Mouse (Mus musculus): ENCODE measurements around the gene Mat1a. TPM values are rescaled to one million over a fixed set of nuclear protein-coding genes. Genes with fewer than 3 reads are reported as not detected.

Gene Mat1a
- polyA plus RNA-seq (2016; fragmentation: Nextera tagmentation; extraction: Ambion mirVana), result not detected in 2 replicates

DNA sequence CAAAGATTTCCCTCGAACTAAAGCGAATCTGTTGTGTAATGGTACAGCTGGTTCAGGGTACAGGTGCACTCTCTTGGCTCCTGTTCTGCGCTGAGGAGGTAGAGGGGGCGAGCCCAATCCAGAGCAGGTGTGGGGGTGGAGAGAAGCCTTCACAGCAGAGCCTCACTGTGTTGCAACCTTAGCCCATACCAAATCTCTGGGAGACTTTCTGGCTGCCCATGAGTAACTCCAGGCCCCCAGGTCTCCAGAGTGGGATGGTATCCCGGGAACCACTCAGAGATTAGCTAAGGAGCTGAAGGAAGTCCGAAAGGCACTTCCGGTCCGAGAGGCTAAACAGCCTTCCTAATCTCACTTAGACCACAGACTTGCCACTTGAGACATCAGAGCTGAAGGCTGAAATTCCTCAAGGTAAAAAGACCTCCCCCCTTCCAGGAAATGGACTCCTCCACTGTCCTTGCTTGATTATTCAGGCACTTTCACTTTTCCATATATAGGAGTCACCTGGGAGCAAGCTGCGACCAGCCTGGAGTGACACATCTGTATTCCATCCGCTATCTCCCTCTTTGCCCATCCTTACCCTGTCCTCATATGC is at the start of gene Mat1a:
Gene Mat1a, plus strand, starts transcription at position 183 of the 592 bp plus-strand sequence.
- Histone ChIP-seq H3K4me1 (replicated peaks) (no peaks in the 10 kb centered on the region), H3K9ac (replicated peaks) (no peak within 1 kb of the TSS), H3K4me2 (no peak within 1 kb of the TSS), H3K27ac (no peak within 1 kb of the TSS), H3K9me3 (no peaks in the 10 kb centered on the region), H3K36me3 (no peaks in the 10 kb centered on the region), H3K4me3 (replicated peaks) (no peak within 1 kb of the TSS), H3K27me3 (no peaks in the 10 kb centered on the region)
- 74% methylated on average over 10 of the region's 10 CpGs for whole genome bisulfite sequencing
- ATAC-seq (ENCODE audit: insufficient number of reproducible peaks, insufficient read depth, low FRiP score, low TSS enrichment, low read depth), result no peak

DNA sequence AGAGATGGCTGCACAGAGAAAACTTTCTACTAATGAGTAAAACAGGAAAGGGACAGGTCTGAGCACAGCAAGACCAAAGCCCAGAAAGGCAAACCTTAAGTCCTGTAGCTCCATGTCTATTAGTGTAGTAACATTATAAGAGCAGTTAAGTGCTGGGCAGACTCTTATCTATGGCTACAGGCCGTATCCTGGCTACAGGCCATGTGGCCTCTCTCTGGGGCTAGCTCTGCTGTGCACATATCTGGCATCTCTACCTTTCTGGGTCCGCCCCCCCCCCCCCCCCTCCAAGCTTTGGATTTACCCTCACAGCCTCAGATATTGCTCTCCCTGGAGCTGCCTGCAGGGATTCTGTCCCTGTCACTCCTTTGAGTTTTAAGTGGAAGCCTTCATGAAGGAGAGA is 39.7 kb upstream of the Mat1a start:
- no peak for ATAC-seq (ENCODE audit: insufficient number of reproducible peaks, insufficient read depth, low FRiP score, low TSS enrichment, low read depth)
- H3K4me2 ChIP-seq, result no peak overlapping the region
- no peaks in the 10 kb centered on the region; the same call in 1 of the 2 replicates for H3K4me1 ChIP-seq (replicated peaks)
- 60% methylated on average over 1 of the region's 2 CpGs for WGBS
- H3K4me3 ChIP-seq (replicated peaks), result no peak overlapping the region
- H3K9ac ChIP-seq (replicated peaks), result no peak overlapping the region
- no peak overlapping the region for H3K27ac ChIP-seq
- H3K36me3 ChIP-seq, result no peaks in the 10 kb centered on the region
- no peaks in the 10 kb centered on the region for H3K27me3 ChIP-seq
- no peaks in the 10 kb centered on the region for H3K9me3 ChIP-seq

- Histone ChIP-seq H3K27ac (no peak overlapping the region), H3K4me3 (replicated peaks) (no peak overlapping the region), H3K4me1 (replicated peaks) (no peaks in the 10 kb centered on the region; the same call in 1 of the 2 replicates), H3K9me3 (no peaks in the 10 kb centered on the region), H3K4me2 (no peak overlapping the region), H3K36me3 (no peaks in the 10 kb centered on the region), H3K9ac (replicated peaks) (no peak overlapping the region), H3K27me3 (no peaks in the 10 kb centered on the region)
- 7% methylated on average over 1 of the region's 1 CpGs for WGBS
- no peak for ATAC-seq (ENCODE audit: insufficient number of reproducible peaks, insufficient read depth, low FRiP score, low TSS enrichment, low read depth)
Measured at GRCm38 (mm10) chr14:41066416-41066815, 38.4 kb upstream of the Mat1a start.

DNA sequence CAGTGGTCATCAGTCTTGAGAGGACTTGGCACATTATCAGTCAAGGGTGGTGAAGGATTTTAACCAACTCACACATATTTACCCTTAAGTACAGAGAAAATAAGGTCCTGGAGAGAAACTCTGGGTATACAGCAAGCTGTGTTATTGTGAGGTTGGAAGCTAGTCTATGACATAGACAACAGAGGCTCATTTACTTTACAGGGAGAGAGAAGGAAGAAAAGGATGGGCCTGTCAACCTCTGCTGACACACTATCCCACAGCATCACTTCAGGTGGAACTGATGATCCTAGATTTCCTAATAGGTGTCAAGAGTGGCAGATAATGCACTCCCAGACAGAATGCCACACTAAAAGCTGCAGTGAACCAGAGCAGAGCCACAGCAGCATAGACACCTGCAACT is 35.7 kb upstream of the Mat1a start, which contains the start of gene Dydc2:
Gene Dydc2, minus strand, starts transcription at position 101 of the 400 bp plus-strand sequence.
- Histone ChIP-seq H3K27ac (no peak within 1 kb of the TSS), H3K36me3 (no peaks in the 10 kb centered on the region), H3K9me3 (no peaks in the 10 kb centered on the region), H3K4me1 (replicated peaks) (no peaks in the 10 kb centered on the region; the same call in 1 of the 2 replicates), H3K9ac (replicated peaks) (no peak within 1 kb of the TSS), H3K4me2 (no peak within 1 kb of the TSS), H3K27me3 (peaks cover 3% of the 10 kb centered on the region; the same call in 1 of the 2 replicates), H3K4me3 (replicated peaks) (no peak within 1 kb of the TSS)
- no peak for ATAC-seq (ENCODE audit: insufficient number of reproducible peaks, insufficient read depth, low FRiP score, low TSS enrichment, low read depth)

- ATAC-seq (ENCODE audit: insufficient number of reproducible peaks, insufficient read depth, low FRiP score, low TSS enrichment, low read depth), result no peak
- Histone ChIP-seq H3K27me3 (peaks cover 3% of the 10 kb centered on the region; the same call in 1 of the 2 replicates), H3K9ac (replicated peaks) (no peak overlapping the region), H3K27ac (no peak overlapping the region), H3K36me3 (no peaks in the 10 kb centered on the region), H3K4me1 (replicated peaks) (no peaks in the 10 kb centered on the region; the same call in 1 of the 2 replicates), H3K4me2 (no peak overlapping the region), H3K4me3 (replicated peaks) (no peak overlapping the region), H3K9me3 (no peaks in the 10 kb centered on the region)
- WGBS, result 76% methylated on average over 3 of the region's 3 CpGs
Measured at GRCm38 (mm10) chr14:41070343-41070742, 34.5 kb upstream of the Mat1a start.

- Histone ChIP-seq H3K9me3 (no peaks in the 10 kb centered on the region), H3K27me3 (peaks cover 3% of the 10 kb centered on the region; the same call in 1 of the 2 replicates), H3K4me3 (replicated peaks) (peak within 1 kb of the TSS; percentile 43), H3K4me2 (peak within 1 kb of the TSS; percentile 70), H3K27ac (no peak within 1 kb of the TSS), H3K4me1 (replicated peaks) (no peaks in the 10 kb centered on the region), H3K36me3 (no peaks in the 10 kb centered on the region), H3K9ac (replicated peaks) (peak within 1 kb of the TSS; percentile 40; the same call in 1 of the 2 replicates)
- WGBS, result 13% methylated on average over 23 of the region's 23 CpGs
- peak; percentile 88 for ATAC-seq (ENCODE audit: insufficient number of reproducible peaks, insufficient read depth, low FRiP score, low TSS enrichment, low read depth)
Measured at GRCm38 (mm10) chr14:41072229-41072943, 32.4 kb upstream of the Mat1a start, which contains the start of gene Dydc1. Gene Dydc1 (plus strand): TSS chr14:41072911.

GRCm38 (mm10) chr14:41072944-41073275 is 31.9 kb upstream of the Mat1a start:
- H3K9me3 ChIP-seq, result no peaks in the 10 kb centered on the region
- H3K4me1 ChIP-seq (replicated peaks), result no peaks in the 10 kb centered on the region
- ATAC-seq (ENCODE audit: insufficient number of reproducible peaks, insufficient read depth, low FRiP score, low TSS enrichment, low read depth), result no peak
- H3K9ac ChIP-seq (replicated peaks), result no peak overlapping the region
- H3K27ac ChIP-seq, result no peak overlapping the region
- H3K4me2 ChIP-seq, result peak overlapping the region; percentile 70
- 2% methylated on average over 8 of the region's 8 CpGs for WGBS
- H3K36me3 ChIP-seq, result no peaks in the 10 kb centered on the region
- H3K4me3 ChIP-seq (replicated peaks), result peak overlapping the region; percentile 43
- peaks cover 3% of the 10 kb centered on the region; the same call in 1 of the 2 replicates for H3K27me3 ChIP-seq

DNA sequence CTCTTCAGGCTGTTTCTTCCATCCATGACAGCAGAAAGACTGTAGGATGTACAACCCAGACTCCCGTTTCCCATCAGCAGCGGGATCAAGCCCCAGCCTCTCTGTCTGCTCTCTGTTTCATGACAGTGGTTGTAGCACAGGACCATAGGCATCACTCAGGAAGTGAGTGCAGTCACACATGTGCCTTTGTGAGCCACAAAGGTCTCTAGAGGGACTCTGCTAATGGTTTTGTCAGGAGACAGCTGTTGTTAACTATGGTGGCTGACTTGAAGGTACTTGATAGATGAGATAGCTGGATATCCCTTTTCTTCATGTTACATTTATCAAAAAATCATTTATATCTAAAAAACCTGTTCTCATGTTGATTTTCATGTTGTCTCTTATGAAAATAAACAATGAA is 22.4 kb upstream of the Mat1a start:
- Histone ChIP-seq H3K9ac (replicated peaks) (no peak overlapping the region), H3K4me1 (replicated peaks) (no peaks in the 10 kb centered on the region), H3K27me3 (no peaks in the 10 kb centered on the region), H3K36me3 (no peaks in the 10 kb centered on the region), H3K4me2 (no peak overlapping the region), H3K4me3 (replicated peaks) (no peak overlapping the region), H3K27ac (no peak overlapping the region), H3K9me3 (no peaks in the 10 kb centered on the region)
- 82% methylated on average over 2 of the region's 2 CpGs for WGBS
- no peak for ATAC-seq (ENCODE audit: insufficient number of reproducible peaks, insufficient read depth, low FRiP score, low TSS enrichment, low read depth)

DNA sequence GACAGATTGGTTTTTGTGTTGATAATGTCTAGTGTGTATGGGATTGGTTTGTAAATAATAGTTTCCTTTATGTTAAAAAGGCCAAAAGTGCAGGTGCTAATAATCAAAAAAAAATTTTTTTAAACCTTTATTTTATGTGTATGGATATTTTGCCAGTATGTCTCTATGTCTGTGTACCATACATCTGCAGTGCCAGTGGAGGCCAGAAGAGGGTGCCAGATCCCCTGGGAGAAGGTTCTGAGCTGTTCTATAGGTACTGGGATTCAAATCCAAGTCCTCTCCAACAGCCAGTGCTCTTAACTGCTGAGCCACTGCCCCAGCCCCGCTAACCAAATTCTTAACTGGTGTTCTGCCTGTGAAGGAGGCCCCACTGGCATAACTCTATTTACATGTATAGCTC is 17.3 kb upstream of the Mat1a start:
- WGBS, result 76% methylated on average over 1 of the region's 1 CpGs
- H3K27me3 ChIP-seq, result no peaks in the 10 kb centered on the region
- ATAC-seq (ENCODE audit: insufficient number of reproducible peaks, insufficient read depth, low FRiP score, low TSS enrichment, low read depth), result no peak
- no peak overlapping the region for H3K4me2 ChIP-seq
- H3K9ac ChIP-seq (replicated peaks), result no peak overlapping the region
- H3K27ac ChIP-seq, result no peak overlapping the region
- no peaks in the 10 kb centered on the region for H3K36me3 ChIP-seq
- no peaks in the 10 kb centered on the region for H3K9me3 ChIP-seq
- no peaks in the 10 kb centered on the region for H3K4me1 ChIP-seq (replicated peaks)
- H3K4me3 ChIP-seq (replicated peaks), result no peak overlapping the region

DNA sequence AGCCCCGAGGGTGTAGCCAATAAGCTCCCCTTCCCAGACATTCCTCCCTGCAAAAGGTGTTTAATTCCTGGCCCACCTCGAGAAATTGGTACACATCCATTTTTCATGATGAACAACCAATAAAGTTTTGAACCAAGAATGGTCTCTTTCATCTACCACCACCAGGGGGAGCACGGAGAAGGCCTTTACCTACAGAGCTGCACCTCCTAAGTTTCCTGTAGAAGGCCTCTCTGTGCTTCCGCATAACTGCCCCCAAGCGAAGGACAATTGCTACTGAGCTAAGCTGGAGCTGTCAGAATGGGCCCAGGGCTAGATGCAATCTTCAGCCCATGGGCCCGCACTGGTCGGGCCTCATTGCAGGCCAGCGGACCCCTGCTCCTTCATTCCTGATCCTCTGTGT is 14.1 kb upstream of the Mat1a start:
- Histone ChIP-seq H3K9ac (replicated peaks) (no peak overlapping the region), H3K36me3 (no peaks in the 10 kb centered on the region), H3K4me3 (replicated peaks) (no peak overlapping the region), H3K9me3 (no peaks in the 10 kb centered on the region), H3K4me1 (replicated peaks) (no peaks in the 10 kb centered on the region), H3K4me2 (no peak overlapping the region), H3K27me3 (no peaks in the 10 kb centered on the region), H3K27ac (no peak overlapping the region)
- ATAC-seq (ENCODE audit: insufficient number of reproducible peaks, insufficient read depth, low FRiP score, low TSS enrichment, low read depth), result no peak
- 46% methylated on average over 8 of the region's 8 CpGs for WGBS

GRCm38 (mm10) chr14:41094114-41094513 is 10.7 kb upstream of the Mat1a start:
- Histone ChIP-seq H3K27me3 (no peaks in the 10 kb centered on the region), H3K4me2 (no peak overlapping the region), H3K4me1 (replicated peaks) (no peaks in the 10 kb centered on the region), H3K4me3 (replicated peaks) (no peak overlapping the region), H3K9ac (replicated peaks) (no peak overlapping the region), H3K36me3 (no peaks in the 10 kb centered on the region), H3K9me3 (no peaks in the 10 kb centered on the region), H3K27ac (no peak overlapping the region)
- ATAC-seq (ENCODE audit: insufficient number of reproducible peaks, insufficient read depth, low FRiP score, low TSS enrichment, low read depth), result no peak
- 51% methylated on average over 1 of the region's 1 CpGs for WGBS
